Mouse (Mus musculus) megakaryocyte, embryonic 14.5 days (primary cell): ENCODE results near the gene Adap2.

ENCODE experiments used
- FLI1 ChIP-seq: IDR thresholded peaks from 2 replicates; pipeline ENCODE4 v1.6.1; 2012; ENCODE audit warnings: low read length, inconsistent platforms, mixed read lengths
- GATA1 ChIP-seq: IDR thresholded peaks from 3 replicates; pipeline ENCODE4 v1.6.1; 2012; ENCODE audit warnings: mixed read lengths, low read length, inconsistent platforms, borderline replicate concordance

DNA sequence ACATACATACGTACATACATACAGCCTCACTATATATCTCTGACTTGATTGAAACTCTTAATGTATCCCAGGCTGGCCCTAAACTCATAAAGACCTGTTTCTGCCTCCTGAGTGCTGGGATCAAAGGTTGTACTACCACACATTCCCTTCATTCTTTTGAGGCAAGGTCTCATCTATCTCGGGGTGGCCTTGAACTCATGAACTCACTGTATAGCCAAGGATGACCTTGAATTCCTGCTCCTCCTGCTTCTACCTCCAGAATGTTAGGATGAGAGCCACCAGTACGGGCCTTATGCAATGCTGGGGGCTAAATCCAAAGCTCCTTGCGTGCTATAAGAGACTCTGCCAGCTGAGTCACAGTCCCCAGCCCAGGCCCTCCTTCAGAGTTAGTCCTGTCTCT is 7.1 kb downstream of the Adap2 start:
- TF ChIP-seq GATA1 (no peak), FLI1 (no peak)
